Mouse (Mus musculus): ENCODE results near the gene Golga4.

Golga4 gene

GRCm38 (mm10) chr9:118521659-118522058 lies 15.6 kb downstream of the Golga4 start:
- in situ Hi-C loops (cut with MboI): no loop called here

- in situ Hi-C loops (cut with MboI): no loop called here
Observed at GRCm38 (mm10) chr9:118523738-118524137, 17.7 kb downstream of the Golga4 start.

DNA sequence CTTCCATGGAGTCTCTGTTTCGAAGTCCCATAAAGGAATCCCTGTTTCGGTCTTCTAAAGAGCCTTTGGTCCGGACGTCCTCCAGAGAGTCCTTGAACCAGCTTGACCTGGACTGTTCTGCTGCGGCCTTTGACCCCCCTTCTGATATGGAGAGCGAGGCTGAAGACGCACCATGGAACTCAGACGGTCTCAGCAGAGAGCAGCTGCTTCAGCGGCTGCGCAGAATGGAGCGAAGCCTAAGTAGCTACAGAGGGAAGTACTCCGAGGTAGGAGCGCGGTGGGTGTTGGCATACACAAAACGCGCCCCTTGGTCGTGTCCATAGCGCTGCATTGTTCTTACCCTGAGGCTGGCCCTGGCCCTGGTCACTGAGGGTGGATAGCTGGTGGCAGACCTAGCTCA lies 21.0 kb downstream of the Golga4 start:
- in situ Hi-C loops (cut with MboI): no loop called here

DNA sequence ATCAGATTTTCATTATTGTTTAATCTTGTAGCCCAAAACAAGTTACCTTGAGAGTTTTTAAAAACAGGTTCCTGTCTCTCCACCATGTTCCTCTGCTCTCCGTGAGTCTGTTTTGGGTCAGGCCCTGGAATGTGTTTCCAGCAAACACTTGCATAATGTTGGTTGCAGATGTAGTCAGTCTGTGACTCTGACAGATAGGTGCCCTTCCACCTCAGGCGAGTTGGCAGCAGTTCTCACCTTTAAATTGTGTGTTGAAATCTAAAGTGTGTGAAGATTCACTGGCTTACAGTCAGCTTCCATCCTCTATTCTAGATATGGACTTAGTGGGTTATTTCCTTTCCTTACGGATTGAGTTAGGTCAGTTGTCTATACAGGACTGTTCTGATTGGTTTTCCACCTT lies 23.7 kb downstream of the Golga4 start:
- in situ Hi-C loops (cut with MboI): no loop called here

- in situ Hi-C loops (cut with MboI): no loop called here
Observed at GRCm38 (mm10) chr9:118530679-118531078, 24.6 kb downstream of the Golga4 start.

DNA sequence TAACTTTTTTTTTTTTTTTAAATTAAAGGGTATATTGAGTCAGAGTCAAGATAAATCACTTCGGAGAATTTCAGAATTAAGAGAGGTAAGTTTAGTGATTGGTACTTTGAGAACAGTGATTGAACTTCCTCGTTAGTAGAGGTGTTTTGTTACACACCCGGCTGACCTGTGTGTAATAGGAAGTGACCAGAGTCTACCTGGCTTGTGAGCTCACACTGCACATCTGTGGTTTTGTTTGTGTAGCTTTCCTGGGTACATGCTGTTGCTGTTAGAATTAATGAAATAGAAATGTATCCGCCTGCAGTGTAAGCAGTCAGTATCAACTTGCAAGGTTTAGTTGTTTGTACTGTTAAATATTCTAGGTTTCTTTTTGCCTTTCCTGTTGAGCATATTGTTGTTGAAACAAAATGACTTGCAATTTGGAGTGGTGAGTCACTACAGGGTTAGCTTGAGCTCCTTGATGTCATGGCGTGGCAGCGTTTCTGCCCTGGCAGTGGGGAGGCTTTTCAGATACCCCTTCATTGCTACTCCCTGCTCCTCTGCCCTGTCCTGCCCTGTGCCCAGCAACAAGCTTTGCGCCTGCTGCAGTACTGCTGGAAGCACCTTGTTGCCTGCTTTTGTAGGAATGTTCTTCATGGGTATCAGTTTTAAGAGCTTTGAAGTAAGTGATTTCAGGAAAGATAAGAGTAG lies 26.6 kb downstream of the Golga4 start:
- in situ Hi-C loops (cut with MboI): no loop called here

DNA sequence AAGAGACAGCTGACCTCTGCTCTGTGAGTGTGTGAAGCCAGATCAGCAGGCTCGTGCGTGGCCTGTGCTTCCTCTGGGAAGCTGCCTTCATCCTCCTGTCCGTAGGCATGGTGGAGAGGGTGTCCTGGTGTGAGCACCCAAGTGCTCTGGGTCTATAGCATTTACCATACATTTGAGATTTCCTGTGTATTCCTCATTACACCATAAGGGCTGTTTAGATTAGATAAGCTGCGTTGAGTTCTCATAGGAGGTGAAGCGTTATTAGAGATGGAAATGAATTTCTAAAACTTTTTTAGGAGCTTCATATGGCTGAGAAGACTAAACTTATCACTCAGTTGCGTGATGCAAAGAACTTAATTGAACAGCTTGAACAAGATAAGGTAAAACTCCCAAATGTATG lies 30.9 kb downstream of the Golga4 start:
- in situ Hi-C loops (cut with MboI): no loop called here

DNA sequence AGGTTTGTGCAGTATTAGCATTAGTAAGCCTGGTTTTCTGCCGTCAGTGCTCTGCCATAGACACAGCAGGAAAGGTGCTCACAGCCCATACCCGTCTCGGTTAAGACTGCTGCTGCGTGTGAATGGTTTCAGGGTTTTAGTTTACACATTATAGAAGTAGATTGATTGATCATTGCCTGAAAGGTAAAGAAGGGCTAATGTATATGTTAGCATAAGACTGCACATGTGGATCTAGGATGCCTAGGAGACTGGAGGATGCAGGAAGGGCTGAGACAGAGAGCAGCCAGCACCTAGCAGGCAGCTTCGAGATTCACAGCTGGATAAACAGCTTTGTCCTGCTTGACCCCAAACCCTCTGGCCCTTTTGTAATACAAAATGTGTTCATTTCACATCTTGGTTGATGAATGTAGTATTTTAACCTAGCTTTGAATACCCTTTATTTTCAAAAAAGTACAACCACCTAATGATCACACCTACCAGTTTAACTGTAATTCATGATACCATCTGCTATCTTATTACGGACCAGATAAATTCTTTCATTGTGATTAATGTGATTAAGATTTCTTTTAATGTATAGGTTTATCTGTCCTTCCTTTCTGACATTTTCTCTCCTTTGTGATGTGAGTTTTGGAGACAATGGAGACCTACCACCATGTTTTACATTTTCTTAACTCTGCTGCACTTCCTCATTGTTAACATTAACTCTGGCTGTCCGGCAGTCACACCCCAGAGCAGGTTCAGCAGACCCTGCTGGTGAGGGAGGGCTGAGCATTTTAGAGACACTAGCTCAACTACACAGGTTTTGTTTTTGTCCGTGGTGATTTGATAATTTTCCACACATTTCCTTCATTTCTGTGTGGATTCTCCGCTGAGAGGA lies 31.6 kb downstream of the Golga4 start:
- in situ Hi-C loops (cut with MboI): no loop called here

GRCm38 (mm10) chr9:118541851-118542250 lies 35.8 kb downstream of the Golga4 start:
- in situ Hi-C loops (cut with MboI): no loop called here

DNA sequence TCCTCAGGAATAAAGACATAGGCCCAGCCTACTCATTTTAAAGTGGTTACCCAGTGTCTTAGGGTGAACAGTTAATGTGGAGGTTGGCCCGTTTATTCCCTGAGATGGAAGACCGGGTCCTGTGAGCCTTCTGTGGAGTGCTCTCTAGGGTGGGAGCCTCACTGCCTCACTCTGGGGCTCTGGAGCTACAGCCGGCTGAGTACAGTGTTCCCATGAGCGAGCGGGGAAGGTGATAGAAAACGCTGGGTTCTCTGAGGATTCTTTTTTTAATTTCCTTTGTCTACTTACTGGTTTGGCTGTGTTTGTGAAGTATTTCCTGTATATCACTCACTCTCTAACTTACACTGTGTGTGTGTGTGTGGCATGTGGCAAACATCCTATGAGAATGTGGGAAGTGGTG lies 39.1 kb downstream of the Golga4 start:
- in situ Hi-C loops (cut with MboI): no loop called here

GRCm38 (mm10) chr9:118548651-118549050 lies 42.6 kb downstream of the Golga4 start:
- in situ Hi-C loops (cut with MboI): no loop called here

DNA sequence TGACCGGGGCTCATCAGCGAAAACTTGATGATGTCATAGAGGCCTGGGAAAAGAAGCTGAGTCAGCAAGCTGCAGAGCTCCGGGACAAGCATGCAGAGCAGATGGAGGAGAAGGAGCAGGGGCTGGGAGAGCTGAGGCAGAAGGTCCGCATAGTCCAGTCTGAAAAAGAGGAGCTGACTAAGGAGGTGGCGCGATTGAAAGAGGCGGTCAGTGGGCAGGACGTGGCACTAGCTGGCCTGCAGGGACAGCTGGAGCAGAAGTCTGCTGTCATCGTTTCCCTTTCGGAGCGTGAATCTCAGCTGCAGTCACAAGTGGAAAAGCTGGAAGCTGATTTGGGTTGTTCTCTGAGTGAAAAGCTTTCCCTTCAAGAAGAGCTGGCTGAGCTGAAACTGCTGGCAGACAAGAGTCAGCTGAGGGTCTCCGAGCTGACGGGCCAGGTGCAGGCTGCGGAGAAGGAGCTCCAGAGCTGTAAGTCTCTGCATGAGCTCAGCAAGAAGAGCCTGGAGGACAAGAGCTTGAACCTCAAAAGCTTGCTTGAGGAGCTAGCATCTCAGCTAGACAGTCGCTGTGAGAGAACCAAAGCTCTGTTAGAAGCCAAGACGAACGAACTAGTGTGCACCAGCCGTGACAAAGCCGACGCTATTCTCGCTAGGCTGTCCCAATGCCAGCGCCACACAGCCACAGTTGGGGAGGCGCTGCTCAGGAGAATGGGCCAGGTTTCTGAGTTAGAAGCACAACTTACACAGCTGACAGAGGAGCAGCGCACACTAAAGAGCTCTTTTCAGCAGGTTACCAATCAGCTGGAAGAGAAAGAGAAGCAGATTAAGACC lies 51.1 kb downstream of the Golga4 start:
- in situ Hi-C loops (cut with MboI): no loop called here

GRCm38 (mm10) chr9:118563356-118563755 lies 57.3 kb downstream of the Golga4 start:
- in situ Hi-C loops (cut with MboI): no loop called here

DNA sequence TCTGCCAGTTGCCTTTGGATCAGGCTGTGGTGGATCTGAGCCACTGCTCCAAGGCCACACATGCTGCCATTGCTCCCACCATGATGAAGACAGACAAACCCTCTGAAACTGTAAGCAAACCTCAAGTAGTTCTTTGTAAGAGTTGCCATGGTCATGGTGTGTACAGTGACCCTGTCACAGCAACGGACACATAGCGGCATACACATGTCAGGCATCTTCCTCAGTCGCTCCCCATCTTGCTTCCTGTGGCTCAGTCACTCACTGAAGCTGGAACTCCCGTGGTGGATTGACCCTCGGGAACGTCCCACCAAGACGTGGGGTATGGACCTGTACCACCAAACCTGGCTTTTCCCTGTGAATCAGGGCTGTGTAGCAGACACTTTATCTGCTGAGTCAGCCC lies 57.8 kb downstream of the Golga4 start:
- in situ Hi-C loops (cut with MboI): no loop called here

- in situ Hi-C loops (cut with MboI): no loop called here
Observed at GRCm38 (mm10) chr9:118564696-118565095, 58.6 kb downstream of the Golga4 start.

- in situ Hi-C loops (cut with MboI): no loop called here
Observed at GRCm38 (mm10) chr9:118569328-118569727, 63.3 kb downstream of the Golga4 start.

DNA sequence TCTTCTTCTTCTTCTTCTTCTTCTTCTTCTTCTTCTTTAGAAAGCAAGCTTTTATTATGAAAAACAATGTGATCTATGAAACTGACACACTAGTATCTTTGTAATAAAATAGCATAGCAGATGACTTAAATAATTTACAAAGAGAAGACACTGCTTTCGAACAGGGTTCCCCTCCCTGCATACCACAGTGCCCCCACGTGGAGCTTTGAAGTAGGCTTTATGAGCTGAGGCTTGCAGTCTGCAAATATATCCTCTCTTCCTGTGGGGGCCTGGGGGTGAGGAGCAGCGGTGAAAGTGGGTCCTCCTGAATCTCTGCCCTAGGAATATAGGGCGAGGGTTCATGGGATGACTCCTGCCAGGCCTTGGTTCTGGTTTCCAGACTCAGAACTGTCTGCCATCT lies 64.8 kb downstream of the Golga4 start:
- in situ Hi-C loops (cut with MboI): no loop called here

DNA sequence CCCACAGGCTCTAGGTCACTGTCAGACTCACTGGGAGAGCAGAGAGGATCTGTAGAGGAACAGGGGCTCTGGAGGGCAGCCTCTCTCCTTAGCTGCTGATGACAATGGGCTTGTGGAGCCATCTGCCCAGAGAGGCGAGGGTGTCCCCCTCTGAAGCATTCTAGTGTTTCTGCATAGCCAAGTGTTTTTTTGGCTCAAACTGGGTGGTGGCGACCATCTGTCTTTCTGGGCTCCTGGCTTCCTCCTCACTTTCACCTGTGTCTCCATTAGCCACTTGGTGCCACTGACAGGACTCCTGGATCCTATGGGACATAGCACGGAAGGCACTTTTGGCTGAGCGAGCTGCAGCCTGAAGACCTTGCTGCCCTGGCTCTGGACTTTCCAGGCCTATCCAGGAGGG lies 65.6 kb downstream of the Golga4 start:
- in situ Hi-C loops (cut with MboI): no loop called here

- in situ Hi-C loops (cut with MboI): no loop called here
Observed at GRCm38 (mm10) chr9:118574911-118575310, 68.8 kb downstream of the Golga4 start.

GRCm38 (mm10) chr9:118580371-118580770 lies 74.3 kb downstream of the Golga4 start:
- in situ Hi-C loops (cut with MboI): no loop called here

- in situ Hi-C loops (cut with MboI): no loop called here
Observed at GRCm38 (mm10) chr9:118582757-118583156, 76.7 kb downstream of the Golga4 start.

GRCm38 (mm10) chr9:118584838-118585237 lies 78.8 kb downstream of the Golga4 start:
- in situ Hi-C loops (cut with MboI): no loop called here
